Mouse (Mus musculus) kidney, postnatal 10 days (tissue): ENCODE measurements around the gene Asic2.
A peak's percentile ranks its signal among the peaks of the same experiment; 100 is the strongest.

Source experiments
- DNase-seq: peaks from one replicate; pipeline ENCODE4 v3.0.0; 2021; ENCODE audit warnings: mixed read lengths

The Asic2 gene

DNA sequence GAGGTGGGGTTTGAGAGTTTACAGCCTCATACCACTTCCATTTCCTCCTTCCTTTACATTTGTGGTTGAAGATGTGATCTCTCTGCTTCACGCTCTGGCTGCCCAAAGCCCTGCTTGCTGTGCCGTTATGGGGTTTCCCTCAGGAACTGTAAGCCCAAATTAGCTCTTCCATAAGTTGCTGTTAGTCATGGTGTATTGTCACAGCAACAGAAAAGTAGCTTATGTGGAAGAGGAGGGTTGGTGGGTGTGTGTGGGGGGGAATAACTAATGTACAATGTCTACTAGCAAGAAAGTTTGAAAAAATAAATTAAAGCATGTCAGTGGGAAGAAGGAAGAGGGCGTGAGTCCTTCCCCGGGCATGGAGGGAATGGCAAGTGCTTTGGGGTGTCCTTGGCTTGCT is 896.4 kb downstream of the Asic2 start:
- DNase-seq: no peak

DNA sequence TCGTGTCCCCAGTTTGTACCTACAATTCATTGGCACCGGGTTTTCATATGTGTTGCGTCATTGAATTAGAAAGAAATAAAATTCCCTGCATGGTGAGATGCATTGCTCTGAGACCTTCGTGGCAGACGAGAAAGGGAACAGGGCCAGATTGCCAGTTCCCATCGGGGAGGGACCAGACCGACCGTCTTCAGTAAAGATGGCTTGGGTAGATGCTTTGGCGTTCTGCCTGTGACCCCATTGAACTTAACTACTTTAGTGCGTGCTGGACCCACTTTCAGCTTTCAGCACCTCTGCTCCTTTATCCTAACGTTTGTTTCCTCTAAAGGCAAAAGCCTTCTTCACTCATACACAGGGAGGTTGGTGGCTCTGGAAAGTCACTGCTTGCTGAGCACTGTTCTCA is 902.9 kb downstream of the Asic2 start:
- DNase-seq: no peak

DNA sequence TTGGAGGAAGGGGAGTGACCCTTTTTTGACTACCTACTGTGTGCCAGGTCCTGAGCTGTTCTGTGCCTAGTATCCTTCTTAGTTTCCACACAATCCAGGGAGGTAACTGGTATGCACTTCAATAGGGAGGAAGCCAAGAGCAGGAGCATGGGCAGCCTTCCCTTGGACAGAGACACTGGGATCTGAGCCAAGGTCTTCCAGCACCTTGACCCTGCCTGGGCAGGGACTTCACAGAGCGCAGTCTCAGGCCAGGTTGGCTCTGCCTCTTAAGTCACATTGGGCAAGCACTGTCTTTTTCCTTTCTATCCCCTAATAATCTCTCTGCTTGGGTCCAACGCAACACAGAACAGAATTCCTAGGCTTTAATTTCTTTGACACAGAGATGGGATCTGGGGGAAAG is 904.3 kb downstream of the Asic2 start:
- DNase-seq: peak; percentile 43

DNA sequence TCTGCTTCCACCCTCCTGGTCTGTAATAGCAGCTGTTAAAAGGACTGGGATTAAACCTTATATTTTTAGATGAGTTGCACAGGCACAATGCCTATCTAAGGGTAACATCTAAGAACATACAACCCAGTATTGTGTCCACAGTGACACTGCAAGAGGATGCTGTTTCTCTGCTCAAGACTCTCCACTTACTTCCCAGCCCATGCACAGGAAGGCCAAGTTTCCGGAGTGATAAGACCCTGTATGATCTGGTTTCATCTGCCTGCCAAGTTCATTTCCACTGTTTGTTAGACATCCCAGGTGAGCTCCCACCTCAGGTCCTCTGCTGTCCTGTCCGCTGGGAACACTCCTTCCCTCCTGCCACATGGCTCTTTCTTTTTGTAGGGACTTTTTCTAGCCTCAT is 908.2 kb downstream of the Asic2 start:
- no peak for DNase-seq

DNA sequence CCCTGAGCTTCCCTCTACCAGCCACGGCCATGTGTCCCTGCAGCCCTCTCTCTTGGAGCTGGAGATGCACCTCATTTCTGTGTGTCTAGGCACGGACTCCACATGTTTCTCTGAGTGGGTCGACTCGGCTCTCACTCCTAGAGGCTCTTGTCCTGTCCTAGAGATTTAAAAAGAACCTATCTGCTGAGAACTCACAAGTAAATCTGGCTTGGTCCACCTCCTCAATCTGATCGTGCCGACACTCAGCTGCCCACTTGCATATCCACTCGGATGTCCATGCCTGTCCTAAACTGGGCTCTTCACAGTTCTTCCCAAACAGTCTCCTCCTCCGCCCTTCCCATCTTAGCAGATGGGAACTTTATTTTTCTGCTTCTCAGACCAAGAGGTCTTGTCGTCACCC is 908.7 kb downstream of the Asic2 start:
- no peak for DNase-seq

DNA sequence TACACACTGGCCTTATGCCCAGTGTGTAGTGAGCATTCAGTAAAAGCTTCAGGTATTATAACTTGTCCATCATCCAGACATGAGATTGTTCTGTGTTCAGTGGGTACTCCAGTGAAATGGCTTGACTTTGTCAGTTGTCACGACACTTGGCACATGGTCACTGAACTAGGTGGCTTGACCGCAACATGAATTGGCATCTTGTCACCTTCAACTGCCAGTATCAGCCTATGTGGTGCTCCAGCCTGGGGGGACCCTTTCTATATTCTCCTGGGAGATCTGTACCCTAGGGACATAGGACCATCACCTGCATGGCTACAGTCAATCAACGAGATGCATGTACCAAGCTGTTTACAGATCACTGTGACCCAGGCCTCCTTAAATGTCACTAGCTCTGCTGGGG is 910.8 kb downstream of the Asic2 start:
- no peak for DNase-seq

DNA sequence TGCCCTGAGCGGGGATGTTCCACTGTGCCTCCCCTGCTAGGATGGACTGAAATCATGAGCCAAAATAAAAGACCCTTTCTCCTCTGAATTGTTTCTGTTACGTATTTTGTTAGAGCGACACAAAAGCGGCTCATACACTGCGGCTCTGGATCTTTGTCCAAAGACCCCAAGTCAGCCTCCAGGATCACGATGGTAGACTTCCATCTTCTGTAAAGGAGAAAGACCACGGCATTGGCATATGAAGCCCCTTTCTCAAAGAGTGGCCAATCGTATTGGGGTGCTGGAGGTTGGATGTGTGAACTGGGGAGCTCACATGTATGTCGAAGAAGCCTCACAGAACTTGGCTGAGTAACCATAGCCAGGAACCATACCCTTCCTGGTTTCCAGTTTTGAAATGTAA is 911.5 kb downstream of the Asic2 start:
- DNase-seq: no peak

DNA sequence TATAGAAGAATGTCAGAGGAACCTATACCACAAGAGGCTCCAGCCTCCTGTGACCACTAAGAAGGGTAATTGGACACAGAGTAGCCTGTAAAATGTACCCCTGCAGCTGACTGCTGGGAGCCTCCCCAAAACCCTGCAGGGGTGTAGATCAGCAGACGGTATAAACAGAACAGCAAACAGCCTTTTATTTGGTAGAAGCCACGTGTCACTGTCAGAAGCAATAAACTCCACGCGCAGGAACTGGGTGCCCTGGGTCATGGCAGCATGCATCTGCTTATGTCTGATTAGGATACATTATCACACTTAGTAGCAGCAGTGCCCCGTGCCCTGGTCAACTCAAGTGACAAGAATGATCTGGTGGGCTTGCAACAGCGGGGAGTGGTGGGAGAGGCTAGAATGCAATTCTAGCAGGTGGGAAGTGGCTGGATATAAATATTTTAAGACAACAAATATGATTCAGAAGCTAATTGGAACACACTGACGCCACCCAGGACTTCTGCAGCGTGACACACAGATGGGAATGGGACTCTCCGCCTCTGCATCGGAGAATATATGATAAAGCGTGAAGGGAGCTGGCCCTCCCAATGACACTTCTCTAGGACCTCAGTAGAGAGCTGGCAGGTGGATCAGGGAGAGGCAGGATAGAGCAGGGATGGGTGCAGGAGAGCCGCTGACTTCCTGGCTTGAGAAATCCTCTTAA is 912.7 kb downstream of the Asic2 start:
- DNase-seq: no peak

DNA sequence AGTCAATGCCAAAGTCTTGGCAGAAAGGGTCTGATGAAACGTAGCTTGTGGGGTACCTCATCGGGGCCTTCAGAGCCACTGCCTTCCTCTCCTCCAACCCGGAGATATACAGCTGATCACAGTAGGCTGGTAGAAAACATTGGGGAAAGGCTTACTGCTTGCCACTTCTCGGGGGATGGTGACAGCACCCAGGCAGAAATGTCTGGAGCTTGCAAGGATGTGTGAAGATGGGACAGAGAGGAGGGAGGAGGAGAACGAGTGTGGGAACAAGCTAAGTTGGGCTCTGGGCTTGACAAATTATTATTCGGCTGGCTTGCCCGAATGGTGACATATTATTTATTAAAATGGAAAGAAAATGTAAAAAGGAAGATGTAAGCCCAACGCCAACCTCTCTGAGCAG is 914.4 kb downstream of the Asic2 start:
- DNase-seq: no peak

DNA sequence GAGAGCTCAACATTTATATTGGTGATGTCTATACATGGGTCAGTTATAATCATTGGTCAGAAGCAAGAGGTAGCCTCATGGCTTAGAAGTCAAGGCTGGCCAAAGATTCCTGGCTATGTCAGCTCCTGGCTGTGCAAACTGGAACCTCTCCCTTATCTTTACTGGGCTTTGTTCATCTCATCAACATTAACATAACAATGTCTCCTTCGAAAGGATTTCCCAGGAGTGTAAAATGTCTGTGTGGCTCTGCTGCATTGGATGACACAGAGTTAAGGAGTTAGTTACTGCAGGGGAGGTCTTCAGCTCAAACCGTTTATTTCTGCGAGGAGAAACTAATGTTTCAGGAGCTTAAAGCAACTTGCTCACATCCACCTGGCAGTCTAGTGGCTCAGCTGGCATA is 926.6 kb downstream of the Asic2 start:
- no peak for DNase-seq

DNA sequence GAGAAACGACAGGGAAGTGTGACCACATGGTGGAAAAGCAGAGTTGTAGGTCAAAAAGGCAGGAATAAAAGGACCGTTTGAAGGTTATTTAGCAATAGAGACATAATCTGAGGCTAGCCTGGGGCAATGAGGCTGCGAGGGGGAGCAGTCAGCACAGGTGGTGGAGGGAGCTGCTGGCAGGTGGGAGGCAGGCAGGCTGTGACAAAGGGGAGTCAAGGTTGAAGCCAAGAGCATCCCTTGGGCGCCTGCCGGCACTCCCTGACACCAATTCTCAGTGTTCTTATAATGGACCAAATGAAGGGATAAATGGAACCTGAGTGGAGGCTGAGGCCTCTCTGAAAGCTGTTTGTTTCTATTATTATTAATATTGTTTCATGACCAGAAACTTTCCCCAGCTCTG is 928.3 kb downstream of the Asic2 start:
- no peak for DNase-seq

DNA sequence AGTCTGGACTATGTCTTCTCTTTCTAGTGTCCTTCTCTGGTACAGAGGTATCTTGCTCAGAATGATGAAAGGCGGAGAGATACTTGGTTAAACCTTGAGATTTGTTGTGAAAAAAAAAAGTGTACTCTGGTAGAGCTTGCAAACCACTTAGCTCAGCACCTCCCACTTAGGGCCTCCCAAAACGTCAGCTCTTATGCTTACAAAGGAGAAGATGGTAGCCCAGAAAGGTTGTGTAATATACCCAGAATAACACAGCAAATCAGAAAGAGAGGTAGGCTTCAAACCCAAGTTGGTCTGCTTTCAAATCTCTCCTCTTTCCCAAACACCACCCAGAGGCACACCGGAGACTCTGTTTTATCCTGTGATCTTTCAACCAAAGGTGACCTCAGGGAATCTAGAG is 936.1 kb downstream of the Asic2 start:
- DNase-seq: no peak

DNA sequence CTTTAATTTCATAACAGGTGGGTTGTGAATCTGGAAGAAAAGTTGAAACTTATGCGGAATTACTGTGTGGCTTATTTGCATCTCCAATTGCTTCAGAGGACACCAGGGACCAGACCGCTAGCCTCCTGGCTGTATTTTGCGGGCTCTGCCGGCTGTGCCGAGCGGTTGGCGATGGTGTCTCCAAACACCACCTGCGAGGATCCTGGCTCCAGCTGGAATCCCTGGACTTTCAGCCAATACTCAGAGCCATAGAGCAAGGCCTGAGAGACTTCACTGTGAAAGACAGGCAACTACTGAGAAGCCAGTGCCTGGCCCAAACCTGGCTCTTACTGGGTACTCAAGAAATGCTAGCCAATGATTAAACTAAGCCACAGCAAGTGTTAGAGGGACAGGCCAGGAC is 953.5 kb downstream of the Asic2 start:
- no peak for DNase-seq

DNA sequence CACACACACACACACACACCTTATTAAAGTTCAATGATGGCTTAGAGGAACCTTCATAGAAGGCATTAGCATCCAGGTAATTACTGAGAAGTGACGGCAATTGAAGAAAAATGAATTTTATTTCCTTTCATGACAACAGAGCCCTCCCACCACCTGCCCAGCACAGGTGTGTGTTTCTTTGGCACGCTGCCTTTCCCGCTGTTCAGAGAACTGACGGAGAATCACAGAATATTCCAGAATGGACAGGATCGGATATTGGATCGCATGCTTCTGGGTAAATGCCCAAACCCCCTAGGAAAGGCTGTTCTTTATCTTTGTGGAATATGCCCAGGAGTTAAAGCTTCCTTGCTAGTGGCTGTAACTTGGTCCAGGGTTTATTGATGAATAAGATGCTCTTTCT is 954.8 kb downstream of the Asic2 start:
- no peak for DNase-seq

DNA sequence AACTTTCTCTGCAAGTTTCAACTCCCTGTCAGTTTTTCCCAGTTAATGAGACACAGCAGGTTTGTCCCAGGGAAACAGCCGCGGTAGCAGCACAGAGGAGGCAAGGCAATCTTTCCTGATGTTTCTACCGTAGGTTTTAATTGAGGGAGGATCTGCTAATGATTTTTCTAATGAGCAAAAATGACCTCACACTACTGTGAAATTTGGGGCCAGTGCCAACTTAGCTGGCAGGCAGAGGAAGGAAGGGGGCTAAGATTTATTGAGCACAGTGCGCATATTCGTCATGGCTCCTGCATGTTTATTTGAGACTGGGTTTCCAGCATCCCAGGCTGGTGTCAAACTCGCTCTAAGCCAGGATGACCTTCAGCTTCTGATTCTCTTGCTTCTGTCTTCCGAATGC is 957.5 kb downstream of the Asic2 start:
- no peak for DNase-seq

DNA sequence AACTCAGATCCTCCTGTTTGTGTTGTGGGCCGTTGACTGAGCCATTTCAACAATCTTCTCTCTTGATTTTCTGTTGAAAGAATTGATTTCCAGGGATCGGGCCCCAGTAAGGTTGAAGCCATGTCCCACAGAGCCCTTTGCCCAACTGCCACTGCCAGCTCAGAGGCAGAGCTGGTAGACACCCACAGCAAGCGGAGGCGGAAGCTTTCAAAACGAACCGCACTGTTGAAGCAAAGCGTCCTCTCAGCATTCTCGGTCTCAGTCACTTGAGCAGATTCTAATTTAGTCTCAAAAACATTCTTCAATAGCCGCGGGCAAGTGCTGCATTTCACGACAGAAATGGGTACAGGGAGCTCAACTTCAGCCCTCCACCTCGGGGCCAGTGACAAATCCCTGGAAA is 958.9 kb downstream of the Asic2 start:
- no peak for DNase-seq

DNA sequence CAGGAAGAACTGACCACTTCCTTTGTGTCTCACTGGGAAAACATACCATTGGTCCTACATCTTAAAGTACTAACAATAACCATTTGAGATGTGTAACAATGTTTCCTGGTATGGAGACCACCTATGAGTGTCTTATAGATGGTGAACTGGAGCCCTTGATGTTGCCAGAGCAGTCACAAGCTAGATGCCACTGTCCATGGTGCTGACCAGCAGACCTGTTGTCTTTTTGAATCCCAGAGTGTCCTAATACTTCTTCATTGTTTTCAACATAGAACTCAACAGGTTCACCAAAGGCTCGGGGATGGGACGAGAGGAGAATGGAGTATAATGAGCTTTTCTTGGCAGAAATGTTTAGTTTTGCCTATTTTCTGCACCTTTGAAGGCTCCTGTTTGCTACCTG is 962.4 kb downstream of the Asic2 start:
- DNase-seq: peak; percentile 65

DNA sequence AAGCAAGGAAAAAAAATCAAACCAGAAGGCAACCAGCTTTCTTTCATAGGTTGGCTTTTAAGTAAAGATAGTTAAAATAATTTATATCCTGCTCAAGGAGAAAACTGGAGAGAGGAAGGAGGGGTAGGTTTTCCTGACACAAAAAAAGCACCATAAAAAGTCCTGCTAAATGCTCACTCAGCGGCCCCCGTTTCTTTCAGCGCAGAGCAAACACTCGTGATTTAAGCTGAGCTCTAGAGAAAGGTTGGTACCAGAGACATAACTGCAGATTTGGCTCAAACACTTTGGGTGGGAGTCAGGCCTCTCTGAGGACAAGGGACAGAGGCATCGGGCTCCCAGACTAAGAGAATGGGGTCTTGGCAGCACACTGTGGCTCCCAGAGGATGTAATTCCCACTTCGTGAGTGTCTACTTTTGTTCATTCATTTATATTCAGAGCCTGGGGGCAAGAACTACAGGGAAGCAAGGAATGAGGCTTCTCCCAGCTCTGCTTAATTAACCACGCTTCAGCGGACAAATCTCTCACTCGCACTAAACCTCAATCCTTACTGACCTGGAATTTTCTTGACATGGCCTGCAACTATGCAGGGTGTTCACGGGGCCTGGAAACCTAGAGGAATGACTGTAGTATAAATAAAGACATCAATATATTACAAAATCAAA is 965.4 kb downstream of the Asic2 start:
- no peak for DNase-seq

DNA sequence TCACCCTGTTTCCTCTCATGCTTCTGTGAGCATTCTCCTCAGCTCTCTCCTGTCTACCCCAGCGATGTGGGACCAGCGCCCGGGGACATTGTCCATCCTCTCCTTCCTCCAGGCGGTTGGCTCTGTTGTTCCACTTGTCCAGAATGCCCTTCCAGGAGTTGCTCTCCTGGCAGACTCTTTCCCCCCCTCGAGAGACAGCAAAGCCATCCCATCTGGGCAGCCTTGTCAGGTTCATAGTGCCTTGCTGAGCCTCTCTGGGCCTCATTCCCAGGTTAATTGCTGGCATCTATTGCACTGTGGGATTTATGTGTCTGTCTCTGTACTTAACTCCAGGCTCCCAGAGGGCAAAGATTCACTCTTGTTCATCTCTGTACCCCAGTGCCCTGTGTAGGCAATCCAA is 972.6 kb downstream of the Asic2 start:
- no peak for DNase-seq

DNA sequence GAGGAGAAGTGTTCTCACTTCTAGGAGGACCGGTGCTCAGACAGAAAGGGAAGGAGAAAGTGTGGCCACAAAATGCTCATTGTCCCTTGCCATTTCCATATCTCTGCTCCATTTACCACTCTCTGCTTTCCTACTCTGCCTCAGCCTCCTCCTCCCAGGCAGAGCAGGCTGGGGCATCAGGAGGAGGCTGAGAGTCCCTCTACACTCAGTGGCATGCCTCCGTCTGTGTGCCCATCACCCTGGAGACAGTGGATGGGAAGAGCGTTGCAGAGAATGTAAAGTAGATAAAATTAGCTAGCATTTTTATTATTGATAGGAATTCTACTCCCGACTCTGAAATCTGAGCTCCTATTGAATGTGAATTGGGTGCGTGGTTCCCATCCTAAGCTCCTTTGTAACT is 984.7 kb downstream of the Asic2 start:
- no peak for DNase-seq

DNA sequence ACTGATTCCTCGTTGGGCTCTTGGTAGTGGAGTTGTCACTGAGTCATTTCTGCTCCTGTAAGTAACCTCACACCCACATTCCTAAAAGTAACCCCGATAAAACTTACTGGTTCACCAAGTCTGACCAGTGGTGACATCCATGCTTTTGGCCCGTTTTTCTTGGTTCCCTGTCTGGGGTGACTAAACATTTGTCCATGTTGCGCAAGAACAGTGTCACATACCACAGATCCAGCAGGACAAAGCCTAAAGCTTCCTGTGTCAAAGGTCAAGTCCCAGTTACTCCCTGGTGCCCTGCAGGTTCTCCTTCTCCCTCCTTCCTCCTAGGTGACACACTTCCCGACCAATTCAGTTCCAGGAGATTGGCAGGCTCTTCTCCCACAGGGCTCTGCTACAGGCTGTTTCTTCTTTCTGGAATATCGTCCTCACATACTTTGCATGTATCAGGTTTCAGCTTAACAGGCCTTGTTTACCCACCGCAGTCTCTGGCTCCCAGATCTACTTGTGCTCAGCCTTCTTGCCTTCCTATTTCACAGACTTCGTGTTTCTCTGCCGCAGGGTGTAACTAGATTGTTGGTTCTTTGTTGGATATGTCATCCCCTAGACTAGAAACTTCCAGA is 991.9 kb downstream of the Asic2 start:
- DNase-seq: no peak

DNA sequence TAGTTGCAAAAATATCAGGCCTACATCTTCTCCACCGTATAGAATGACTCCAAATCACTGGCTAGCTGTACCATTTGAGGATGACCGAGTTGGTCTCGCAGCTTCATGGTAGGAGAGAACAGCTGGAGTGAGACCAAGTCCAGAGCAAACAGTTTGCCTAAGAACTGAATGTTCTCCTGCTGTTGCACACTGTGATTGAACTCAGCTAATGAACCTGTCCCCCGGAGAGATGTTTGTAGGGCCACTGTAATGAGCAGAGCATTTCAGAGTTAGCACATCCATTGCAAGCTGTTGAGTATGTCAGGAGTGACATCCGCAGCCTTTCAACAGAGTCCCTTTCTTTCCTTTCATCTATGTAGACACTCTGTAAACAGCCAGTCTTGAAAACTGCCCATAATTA is 993.6 kb downstream of the Asic2 start:
- no peak for DNase-seq

DNA sequence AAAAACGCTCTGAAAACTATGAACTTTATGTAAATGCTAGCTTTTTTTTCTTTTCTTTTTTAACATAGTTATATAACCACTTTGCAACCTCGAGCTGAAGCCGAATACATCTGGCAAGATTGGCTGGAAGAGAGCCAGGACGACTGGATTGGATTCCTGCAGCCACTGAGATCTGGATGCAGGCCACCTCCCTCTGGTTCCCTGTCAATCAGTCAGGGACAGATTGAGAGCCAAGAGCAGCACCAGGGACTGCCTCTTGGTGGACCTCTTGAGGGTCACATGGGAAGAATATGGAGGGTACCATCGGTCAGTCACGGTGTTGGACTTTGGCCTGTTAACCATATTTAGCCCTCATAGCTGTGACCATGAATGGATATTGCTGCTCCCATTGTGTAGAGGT is 994.3 kb downstream of the Asic2 start:
- DNase-seq: peak; percentile 59

DNA sequence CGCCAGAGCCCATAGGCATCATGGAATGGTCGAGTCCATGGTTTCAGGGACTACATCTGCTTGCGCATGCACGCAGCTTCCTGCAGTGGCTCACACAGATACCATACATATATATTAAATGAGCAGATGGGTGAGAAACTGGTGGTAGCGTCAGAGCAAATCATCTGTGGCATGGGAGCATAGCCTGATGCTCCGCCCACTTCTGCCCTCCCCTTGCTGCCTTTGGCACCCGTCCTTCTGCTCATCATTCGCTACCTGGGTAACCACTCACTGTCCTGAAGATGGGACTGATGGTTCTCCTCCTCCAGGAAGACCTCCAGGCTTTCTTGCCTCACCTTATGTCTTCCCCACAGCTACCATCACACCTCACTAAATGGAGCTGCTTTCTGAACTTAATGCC is 995.0 kb downstream of the Asic2 start:
- DNase-seq: no peak

DNA sequence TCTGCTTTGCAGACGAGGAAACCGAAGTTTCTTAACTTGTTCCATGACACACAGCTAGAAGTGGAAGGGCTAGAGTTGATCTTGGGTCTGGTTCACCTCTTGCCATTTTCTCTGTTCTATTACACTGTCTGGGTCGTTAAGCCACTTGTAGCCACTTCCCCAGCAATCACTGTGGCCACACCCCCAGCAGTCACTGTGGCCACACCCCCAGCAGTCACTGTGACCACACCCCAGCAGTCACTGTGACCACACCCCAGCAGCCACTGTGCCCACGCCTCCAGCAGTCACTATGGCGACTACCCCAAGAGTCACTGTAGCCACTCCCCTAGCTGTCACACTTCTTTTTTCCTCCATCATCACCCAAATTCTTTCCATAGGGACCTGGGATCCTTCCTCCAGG is 1000.7 kb downstream of the Asic2 start:
- DNase-seq: no peak
